Mouse (Mus musculus) small intestine, adult 2 months (tissue): ENCODE results near the gene Rin3.

Experiments used
- CTCF ChIP-seq: fragments of 200-500 bp; IDR thresholded peaks from 2 replicates; pipeline ENCODE4 v1.5.1; 2012; ENCODE audit warnings: low read depth, mild to moderate bottlenecking, control low read depth, inconsistent platforms, low read length, moderate library complexity, mixed read lengths; ENCODE audit not compliant: insufficient replicate concordance, insufficient read length; ENCODE audit errors: extremely low read depth
- POLR2A ChIP-seq: fragments of 200-500 bp; IDR thresholded peaks from 2 replicates; pipeline ENCODE4 v1.6.1; 2012; ENCODE audit warnings: low read depth, mild to moderate bottlenecking, control low read depth, inconsistent platforms, low read length, moderate library complexity

- TF ChIP-seq CTCF (no peak), POLR2A (no peak)
These were observed 20.0 kb downstream of the Rin3 start for GRCm38 (mm10) chr12:102302831-102303351.
